Mouse (Mus musculus): ENCODE measurements around the gene Ephx3. TPM values are rescaled to one million over a fixed set of nuclear protein-coding genes. Genes with fewer than 3 reads are reported as not detected.
A peak's percentile ranks its signal among the peaks of the same experiment; 100 is the strongest.

Ephx3 gene
- total RNA-seq, 2 experiments from 2014 or later: not detected

GRCm38 (mm10) chr17:32176919-32177318 lies 12.4 kb downstream of the Ephx3 start:
- ATAC-seq (replicated peaks; ENCODE audit: poor library complexity): no peak

- ATAC-seq (replicated peaks; ENCODE audit: poor library complexity): no peak
These were observed 16.2 kb downstream of the Ephx3 start for GRCm38 (mm10) chr17:32173166-32173565.

- ATAC-seq (replicated peaks; ENCODE audit: poor library complexity): no peak
These were observed 16.9 kb downstream of the Ephx3 start for GRCm38 (mm10) chr17:32172485-32172884.

GRCm38 (mm10) chr17:32169518-32170225 lies 19.7 kb downstream of the Ephx3 start:
- peak; percentile 83 for ATAC-seq (replicated peaks; ENCODE audit: poor library complexity)

GRCm38 (mm10) chr17:32166687-32167086 lies 22.7 kb downstream of the Ephx3 start, which contains the start of gene Notch3:
Notch3 (minus strand) TSS chr17:32166852.
- no peak for ATAC-seq (replicated peaks; ENCODE audit: poor library complexity)

GRCm38 (mm10) chr17:32165803-32166595 lies 23.4 kb downstream of the Ephx3 start:
- no peak for ATAC-seq (replicated peaks; ENCODE audit: poor library complexity)

- ATAC-seq (replicated peaks; ENCODE audit: poor library complexity): no peak
These were observed 24.0 kb downstream of the Ephx3 start for GRCm38 (mm10) chr17:32165266-32165802.

- ATAC-seq (replicated peaks; ENCODE audit: poor library complexity): no peak
These were observed 24.6 kb downstream of the Ephx3 start for GRCm38 (mm10) chr17:32164780-32165179.

- peak; percentile 68 for ATAC-seq (replicated peaks; ENCODE audit: poor library complexity)
These were observed 25.3 kb downstream of the Ephx3 start for GRCm38 (mm10) chr17:32163910-32164650.

- peak; percentile 63 for ATAC-seq (replicated peaks; ENCODE audit: poor library complexity)
These were observed 27.1 kb downstream of the Ephx3 start for GRCm38 (mm10) chr17:32162112-32162850.

GRCm38 (mm10) chr17:32160882-32161281 lies 28.5 kb downstream of the Ephx3 start:
- no peak for ATAC-seq (replicated peaks; ENCODE audit: poor library complexity)

GRCm38 (mm10) chr17:32158841-32159240 lies 30.5 kb downstream of the Ephx3 start:
- ATAC-seq (replicated peaks; ENCODE audit: poor library complexity): peak; percentile 20; the same call in 1 of the 2 replicates

- no peak for ATAC-seq (replicated peaks; ENCODE audit: poor library complexity)
These were observed 42.6 kb downstream of the Ephx3 start for GRCm38 (mm10) chr17:32146718-32147117.

- ATAC-seq (replicated peaks; ENCODE audit: poor library complexity): peak; percentile 99
These were observed 46.2 kb downstream of the Ephx3 start for GRCm38 (mm10) chr17:32142907-32143854.

- no peak for ATAC-seq (replicated peaks; ENCODE audit: poor library complexity)
These were observed 47.1 kb downstream of the Ephx3 start for GRCm38 (mm10) chr17:32142234-32142633.

Data from megakaryocyte progenitor cell, adult 5-6 weeks (primary cell).